Mouse (Mus musculus): ENCODE measurements around the gene Mrpl20. TPM values are rescaled to one million over a fixed set of nuclear protein-coding genes. Genes with fewer than 3 reads are reported as not detected.

Mrpl20 gene
- total RNA-seq, 2 experiments from 2014 or later = 77.2 to 83.5 TPM

DNA sequence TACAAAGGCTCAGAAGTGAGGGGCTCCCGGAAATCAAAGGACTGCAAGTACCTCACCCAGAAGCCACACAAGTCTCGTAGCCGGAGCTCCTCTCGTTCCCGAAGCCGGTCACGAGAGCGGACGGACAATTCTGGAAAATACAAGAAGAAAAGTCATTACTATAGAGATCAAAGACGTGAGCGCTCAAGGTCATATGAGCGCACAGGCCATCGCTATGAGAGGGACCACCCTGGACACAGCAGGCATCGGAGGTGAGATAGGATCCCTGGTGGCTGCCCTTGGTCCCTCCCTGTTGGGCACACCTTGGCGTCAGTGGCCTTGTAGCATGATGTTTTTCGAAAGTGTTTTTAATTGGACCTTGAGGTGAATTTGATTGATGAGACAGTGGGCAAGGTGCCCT lies 20.8 kb downstream of the Mrpl20 start:
- no peak for DNase-seq
- intact Hi-C loops (cut with DNase I) = no loop called here

DNA sequence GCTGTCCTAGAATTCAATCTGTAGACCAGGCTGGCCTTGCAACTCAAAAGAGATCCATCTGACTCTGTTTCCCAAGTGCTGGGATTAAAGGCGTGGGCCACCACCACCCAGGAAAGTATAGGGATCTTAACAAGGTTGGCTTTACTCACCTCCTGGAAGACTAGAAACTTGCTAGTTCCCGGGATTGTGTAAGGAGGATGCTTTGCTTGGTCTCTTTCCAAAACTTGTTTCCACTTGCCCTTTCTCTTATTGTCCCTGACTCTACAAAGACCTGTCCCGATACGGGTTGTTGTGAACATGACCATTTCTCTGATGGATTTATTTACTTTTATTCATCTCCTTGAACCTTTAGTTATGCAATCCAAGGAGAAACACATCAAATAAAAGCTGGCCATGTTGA lies 27.2 kb downstream of the Mrpl20 start:
- intact Hi-C loops (cut with DNase I) = loop anchor here (2.0 to 5.0 kb wide), 2 partner anchors 17 to 112 kb away; partner anchors contain the start of genes Ccnl2 and Ube2j2
- DNase-seq = no peak

DNA sequence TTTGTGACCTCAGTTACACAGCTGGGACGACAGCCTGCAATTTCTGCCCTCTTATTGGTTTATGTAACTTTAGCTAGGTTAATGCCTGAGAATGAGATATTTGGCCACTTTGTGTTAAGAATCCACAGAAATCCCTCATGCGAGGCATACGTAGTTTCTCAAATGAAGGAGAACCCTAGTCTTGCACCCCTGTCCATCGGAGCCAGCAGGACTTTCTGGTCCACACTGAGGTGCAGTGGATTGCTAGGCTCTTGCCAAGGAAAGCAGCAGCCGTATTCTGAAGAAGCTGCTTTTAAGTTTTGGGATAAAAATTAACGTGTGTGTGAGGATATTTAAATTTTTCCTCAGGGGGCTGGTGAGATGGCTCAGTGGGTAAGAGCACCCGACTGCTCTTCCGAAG lies 27.9 kb downstream of the Mrpl20 start:
- DNase-seq = no peak
- intact Hi-C loops (cut with DNase I) = loop anchor here (5.0 kb wide), 1 partner anchor 112 kb away; the partner anchor contains the start of gene Ube2j2

DNA sequence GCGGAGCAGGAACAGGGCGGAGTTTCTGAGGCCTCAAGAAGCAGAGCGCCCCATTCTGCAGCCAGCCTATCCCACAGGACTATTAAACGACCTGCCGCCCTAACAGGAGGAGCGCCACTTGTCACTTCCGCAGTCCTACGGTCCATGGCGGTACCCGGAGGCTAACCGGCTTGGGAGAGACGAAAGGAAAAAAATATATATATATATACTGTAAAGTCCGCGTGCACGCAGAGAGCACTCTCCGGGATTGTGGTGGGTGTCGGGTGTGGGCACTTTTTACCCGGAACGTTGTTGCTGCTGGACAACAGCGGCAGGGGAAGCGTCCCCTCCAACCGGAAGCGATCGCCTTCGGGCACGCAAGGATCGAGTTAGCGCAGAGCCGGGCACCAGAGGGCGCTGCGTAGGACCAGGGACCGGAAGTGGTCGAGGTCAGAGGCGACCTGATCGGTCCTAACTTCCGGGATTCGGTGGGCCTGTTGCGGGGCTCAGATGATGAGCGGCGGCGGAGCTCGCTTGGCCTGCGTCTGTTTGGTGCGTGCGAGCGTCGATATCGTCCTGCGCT lies 28.6 kb downstream of the Mrpl20 start, which contains the start of gene Aurkaip1:
TSS of gene Aurkaip1 (plus strand) at position 68 of the 562 bp plus-strand sequence.
- intact Hi-C loops (cut with DNase I) = loop anchor here (5.0 kb wide), 1 partner anchor 111 kb away; the partner anchor contains the start of gene Ube2j2
- peak; percentile 97 for DNase-seq

DNA sequence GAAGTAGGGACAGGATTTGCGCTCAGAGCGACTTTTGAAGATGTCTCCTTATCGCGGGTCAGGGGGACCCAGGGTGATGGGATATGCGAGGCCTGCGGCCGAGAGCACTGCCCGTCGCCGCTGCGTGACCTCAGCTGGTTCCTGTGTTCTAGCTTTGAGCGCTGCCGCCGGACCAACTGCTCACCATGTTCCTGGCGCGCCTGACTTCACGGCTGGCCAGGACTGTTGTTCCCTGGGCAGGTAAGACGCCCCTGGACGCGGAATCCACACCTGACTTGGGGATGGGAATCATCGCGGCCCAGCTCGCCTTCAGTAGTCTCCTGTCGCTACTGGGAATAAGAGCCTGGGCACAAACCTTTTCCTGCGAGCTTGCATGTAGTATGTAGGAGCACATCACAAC lies 29.2 kb downstream of the Mrpl20 start:
- intact Hi-C loops (cut with DNase I) = loop anchor here (5.0 kb wide), 1 partner anchor 110 kb away; the partner anchor contains the start of gene Ube2j2
- no peak for DNase-seq

DNA sequence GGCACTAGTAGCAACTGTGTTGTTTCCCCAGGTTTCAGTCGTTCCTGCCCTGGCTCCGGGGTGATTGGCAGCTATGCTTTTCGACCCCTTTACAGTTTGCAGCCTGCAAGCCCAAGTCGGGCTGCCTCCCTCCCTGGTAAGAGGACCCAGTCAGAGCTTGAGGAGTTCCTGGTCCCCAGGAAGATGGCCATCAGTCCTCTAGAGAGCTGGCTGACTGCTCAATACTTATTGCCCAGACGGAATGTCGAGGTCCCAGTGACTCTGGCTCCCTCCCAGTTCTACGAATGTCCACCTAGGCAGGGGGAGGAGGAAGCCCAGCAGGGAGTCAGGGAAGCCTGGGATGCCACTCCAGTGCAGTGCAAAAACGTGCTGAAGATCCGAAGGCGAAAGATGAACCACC lies 29.6 kb downstream of the Mrpl20 start:
- intact Hi-C loops (cut with DNase I) = loop anchor here (5.0 kb wide), 1 partner anchor 110 kb away; the partner anchor contains the start of gene Ube2j2
- DNase-seq = no peak

DNA sequence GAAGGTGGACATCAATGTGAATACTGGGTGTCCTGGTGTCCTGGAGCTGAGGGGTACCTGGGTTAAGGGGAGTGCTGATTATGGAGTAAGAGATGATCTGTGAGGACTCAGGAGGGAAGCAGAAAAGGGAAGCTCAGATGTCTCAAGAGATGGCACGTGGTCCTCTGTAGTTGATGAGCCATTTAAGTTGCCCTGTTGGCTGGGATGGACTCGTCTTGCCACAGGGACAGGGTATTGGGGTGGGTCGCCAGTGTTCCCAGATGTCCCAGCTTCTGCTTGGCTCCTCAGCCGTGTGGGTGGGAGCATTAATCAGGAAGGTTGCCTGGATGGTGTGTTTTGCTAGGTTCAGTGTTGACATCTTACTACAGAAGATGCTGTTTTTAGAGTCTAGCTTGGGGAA lies 30.6 kb downstream of the Mrpl20 start:
- no peak for DNase-seq
- intact Hi-C loops (cut with DNase I) = loop anchor here (5.0 kb wide), 1 partner anchor 109 kb away; the partner anchor contains the start of gene Ube2j2

DNA sequence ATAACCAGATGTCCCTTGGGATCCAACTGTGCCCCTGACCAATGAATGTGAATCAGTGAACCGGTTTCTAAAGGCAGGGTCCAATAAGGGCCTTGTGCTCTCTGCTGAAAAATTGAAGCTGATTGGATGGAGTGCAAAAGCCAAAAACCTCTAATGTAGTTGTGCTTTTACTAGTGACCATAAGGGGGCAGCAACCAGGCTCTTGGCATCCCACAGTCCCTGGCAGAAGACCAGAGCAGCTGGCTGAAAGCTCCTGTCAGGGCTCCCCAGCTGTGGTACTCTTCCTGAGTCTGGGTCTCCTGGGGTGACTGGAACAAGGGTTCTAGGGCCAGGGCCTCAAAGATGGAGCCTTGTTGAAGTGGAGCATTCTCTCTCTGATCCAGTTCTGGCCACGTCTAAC lies 31.2 kb downstream of the Mrpl20 start:
- peak; percentile 90 to 94 for DNase-seq
- intact Hi-C loops (cut with DNase I) = loop anchor here (5.0 kb wide), 1 partner anchor 108 kb away; the partner anchor contains the start of gene Ube2j2

DNA sequence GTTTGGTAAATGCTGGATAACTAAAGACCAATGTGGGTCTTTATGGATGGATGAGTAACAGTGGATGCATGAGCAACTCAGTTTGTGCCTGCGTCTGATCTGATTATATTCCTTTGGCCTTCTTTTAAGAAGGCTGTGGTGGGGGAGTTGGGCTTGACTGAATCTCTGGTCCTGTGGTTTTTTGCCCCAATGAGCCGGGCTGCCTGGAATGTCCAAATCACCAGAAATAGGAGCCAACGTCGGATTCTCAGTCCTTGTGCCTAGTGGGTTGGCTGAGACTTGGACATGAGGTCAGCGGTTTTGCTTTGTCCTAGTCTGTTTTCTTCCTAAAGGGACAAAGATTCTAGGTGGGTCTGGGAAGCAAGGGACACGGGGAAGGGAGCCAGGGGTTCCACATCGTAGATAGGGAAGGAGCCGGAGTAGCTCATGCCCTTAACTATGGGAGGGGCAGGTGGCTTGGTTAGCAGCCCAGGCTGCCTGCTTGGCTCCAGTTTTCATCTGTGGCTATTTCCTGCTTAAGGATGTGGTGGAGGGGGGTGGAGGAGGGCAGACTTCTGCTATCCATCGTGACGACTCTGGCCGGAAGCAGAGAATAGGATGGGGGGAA lies 34.8 kb downstream of the Mrpl20 start:
- DNase-seq = peak; percentile 73
- intact Hi-C loops (cut with DNase I) = no loop called here

DNA sequence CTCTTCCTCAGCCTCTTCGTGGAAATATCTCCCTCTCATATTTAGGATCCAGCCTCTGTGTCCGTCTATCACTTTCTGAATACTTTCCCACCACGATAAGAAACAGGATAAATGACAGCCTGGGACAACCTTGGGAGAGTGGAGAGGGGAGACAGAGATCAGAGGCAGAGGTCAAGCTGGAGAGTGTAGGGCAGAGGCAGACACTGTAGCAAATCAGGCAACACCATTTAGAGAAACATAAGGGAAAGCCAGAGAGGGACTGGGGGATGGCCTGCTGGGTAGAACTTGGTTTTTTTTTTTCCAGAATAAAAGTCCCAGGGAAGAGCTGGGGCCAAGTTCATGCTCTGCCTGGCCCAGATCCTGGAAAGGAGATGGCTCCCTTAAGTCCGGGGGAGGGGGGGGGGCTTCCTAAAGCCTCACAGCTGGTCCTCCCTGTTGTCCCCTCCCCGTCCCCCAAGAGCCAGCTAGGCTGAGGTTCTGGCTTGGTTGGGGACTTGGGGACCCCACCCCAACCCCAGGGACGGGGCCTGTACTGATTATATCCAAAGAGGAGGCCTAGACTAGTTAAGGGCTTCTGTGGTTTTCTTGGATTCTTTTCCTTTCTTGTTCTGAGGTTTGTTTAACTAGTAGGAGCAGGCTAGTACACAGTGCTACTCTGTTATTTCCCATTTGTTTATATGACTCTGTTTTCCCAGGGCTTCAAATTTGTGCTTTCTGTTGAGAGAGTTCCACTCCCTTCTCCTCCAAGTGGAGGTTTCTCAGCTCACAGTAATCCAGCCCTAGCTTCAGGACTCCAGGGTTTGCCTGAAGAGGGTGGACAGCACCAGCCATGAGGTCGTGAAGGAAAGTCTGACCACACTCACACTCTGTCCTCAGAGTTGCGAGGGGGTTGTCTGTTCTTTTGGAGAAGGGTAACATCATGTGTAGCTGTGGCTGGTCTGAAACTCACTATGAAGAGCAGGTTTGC lies 35.8 kb downstream of the Mrpl20 start:
- DNase-seq = peak; percentile 69 to 75
- intact Hi-C loops (cut with DNase I) = no loop called here

DNA sequence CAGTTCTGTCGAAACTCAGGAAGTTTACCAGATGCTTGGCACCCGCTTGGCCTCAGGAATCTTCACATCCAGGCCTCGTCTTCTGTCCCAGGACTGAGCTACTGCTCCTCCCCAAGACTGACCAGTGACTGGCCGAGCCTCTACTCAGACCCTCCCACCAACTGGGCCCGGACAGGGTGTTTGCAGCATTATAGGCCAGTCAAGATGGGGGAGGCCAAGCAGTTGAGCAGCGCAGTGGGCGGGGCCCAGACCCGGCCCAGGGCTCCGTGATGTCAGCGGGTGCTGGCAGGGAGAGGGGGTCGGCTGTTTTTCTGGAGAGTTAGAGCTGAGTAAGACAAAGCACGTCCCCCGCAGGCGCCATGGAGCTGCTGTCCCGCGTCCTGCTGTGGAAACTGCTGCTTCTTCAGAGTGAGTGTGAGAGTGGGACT lies 36.8 kb downstream of the Mrpl20 start, which contains the start of gene Mxra8:
TSS of gene Mxra8 (plus strand) at position 198 of the 428 bp plus-strand sequence.
- intact Hi-C loops (cut with DNase I) = no loop called here
- DNase-seq = peak; percentile 90 to 92

DNA sequence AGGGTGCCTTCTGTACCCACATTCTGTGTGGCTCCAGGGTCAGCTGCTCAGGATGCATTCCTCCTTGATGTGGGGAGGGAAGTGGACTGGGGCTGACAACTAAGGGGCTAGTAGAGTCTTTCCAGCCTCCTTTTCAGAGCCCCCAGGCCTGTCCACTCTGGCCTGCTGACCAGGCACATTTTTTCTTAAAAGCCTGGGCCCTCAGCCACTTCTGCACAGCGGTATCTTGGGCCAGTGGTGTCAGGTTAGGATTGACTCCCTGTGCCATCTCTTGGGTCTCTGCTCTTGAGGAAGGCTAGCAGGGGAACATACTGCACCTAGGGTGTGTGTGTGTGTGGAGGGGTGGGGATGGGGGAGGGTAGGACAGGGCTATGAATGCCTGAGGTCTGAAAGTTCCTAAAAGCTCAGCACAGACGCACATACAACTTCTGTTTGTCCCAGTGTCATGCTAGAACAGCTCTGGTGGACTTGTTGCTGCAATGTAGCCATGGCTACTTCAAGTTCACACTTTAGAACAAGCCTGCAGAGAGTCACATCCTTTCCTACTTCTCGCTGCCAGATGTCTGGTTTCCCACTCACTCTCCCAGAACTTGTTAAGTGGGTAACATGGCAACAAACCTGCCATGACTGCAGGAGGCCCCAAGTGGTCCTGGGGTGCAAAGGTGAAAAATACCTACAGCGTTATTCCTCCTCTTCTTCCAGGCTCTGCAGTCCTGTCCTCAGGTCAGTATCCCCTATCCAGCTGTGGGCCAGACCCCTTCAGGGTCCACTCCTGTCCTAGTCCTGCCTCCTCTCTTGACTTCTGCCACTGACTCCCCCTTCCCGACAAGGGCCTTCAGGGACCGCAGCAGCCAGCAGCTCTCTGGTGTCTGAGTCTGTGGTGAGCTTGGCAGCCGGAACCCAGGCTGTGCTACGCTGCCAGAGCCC lies 37.7 kb downstream of the Mrpl20 start:
- intact Hi-C loops (cut with DNase I) = no loop called here
- DNase-seq = peak in 1 of 2 experiments; percentile 36

DNA sequence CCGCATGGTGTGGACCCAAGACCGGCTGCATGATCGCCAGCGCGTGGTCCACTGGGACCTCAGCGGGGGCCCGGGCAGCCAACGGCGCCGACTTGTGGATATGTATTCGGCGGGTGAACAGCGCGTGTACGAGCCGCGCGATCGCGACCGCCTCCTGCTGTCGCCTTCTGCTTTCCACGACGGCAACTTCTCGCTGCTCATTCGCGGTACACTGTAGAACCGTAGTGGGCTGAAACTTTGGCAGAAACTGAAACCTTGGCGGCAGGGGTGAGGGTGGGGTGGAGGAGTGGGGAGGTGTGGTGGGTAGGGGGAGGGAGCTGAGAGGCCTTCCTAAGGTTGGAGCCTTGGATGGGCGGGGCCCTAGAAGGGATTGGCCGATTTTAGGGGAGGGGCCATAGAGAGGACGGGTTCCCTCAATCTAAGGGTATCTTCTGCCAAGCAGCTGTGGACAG lies 38.4 kb downstream of the Mrpl20 start:
- intact Hi-C loops (cut with DNase I) = no loop called here
- peak; percentile 67 to 75 for DNase-seq

DNA sequence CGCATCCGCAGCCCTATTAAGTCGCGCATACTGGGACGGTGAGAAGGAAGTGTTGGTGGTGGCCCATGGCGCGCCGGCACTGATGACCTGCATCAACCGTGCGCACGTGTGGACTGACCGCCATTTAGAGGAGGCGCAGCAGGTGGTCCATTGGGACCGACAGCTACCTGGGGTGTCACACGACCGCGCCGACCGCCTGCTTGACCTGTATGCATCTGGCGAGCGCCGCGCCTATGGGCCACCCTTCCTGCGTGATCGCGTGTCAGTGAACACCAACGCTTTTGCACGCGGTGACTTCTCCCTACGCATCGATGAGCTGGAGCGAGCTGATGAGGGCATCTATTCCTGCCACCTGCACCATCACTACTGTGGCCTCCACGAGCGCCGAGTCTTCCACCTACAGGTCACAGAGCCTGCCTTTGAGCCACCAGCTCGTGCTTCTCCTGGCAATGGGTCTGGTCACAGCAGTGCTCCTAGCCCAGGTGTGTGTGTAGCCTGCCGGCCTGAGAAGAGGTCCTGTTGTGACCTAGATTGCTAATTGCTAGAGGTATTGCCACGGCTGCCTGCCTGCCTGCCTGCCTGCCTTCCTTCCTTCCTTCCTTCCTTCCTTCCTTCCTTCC lies 39.1 kb downstream of the Mrpl20 start:
- intact Hi-C loops (cut with DNase I) = no loop called here
- no peak for DNase-seq

DNA sequence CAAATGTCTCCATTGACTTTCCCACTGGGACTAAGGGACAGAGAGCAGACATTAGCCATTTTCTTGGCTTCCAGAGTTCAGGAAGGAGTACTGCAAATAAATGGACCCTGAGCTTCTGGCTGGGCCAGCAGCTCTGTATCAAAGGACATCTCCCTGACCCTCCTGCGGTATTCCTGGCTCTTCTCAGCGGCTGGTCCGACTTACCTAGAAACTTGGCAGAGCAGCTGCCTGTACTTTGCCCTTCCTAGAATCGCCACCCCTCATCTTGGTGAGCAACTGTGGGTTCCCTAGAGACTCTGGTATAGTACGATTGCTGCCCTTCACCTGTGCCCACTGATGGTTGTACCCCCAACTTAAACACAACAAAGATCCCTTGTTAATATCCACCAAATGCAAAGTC lies 40.6 kb downstream of the Mrpl20 start:
- no peak for DNase-seq
- intact Hi-C loops (cut with DNase I) = no loop called here

DNA sequence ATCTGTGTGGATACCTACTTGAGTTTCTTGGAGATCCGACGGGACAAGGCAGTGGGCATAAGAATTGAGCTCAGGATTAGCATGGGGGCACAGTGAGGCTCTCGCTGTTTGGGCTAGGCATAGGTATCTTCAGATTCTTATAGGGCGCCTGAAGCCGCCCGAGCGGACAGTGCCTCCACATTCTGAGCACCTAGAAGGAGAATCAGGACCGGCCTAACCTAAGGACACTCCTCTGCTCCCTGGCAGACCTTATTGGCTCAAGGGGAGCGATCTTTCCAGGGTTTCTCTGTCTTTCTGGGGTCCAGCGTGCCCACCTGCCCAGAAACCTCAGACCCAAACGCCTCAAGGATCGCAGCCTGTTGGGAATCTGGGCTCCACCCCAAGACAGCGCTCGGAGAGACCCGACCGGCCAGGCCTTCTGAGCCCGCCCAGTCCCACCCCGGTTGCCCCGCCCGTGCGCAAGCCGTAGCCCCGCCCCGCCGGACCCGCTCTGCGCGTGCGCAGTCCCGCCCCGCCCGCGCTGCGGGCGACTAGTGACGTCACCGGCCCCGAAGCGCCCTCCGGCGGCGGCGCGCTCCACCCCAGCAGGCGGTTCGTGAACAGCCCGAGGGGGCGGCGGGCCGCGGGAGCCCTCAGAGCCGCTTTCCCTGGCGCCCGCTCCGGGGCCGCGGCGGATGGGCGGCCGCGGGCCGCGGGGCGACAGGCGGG lies 44.3 kb downstream of the Mrpl20 start, which contains the start of gene Dvl1:
TSS of gene Dvl1 (plus strand) at position 532 of the 708 bp plus-strand sequence.
- peak; percentile 96 to 97 for DNase-seq
- intact Hi-C loops (cut with DNase I) = no loop called here

DNA sequence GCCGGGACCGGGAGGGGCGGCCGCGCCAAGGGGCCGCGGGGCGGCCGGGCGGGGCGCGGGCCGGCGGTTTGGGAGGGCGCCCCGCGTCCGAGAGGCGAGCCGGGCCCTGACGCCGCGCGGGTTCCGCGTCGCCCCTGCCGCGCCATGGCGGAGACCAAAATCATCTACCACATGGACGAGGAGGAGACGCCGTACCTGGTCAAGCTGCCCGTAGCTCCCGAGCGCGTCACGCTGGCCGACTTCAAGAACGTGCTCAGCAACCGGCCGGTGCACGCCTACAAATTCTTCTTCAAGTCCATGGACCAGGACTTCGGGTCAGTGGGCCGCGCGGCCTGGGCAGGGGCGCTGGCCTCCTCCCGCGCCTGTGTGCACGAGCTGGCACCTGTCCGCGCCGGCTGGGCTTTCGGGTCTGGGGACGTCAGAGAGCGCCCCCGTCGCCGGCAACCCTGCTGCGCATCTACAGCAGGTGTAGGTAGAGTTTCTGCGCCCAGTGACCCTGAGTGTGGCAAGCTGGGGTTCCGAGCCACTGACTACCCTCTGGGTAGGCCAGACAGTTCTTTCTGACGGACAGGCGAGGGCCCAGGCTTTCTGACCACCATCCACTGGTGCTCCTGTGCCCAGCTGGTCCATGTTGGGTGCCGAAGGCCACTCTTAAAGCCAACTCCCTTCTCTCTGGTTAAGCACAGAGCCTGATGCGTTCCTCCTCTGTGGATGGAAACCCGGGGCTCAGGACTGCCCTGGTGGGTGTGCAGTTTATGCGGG lies 45.1 kb downstream of the Mrpl20 start:
- peak in 1 of 2 experiments; percentile 53 for DNase-seq
- intact Hi-C loops (cut with DNase I) = no loop called here

Measured in heart, postnatal 10 days (tissue).